Mouse (Mus musculus): Measurements from ENCODE around the gene Ly6g6c.
"Not testable (repeated sequence)": the region's sequence is repeated elsewhere in the genome, so short reads cannot be mapped to it uniquely, and the experiment has no call there.

Ly6g6c gene

GRCm38 (mm10) chr17:35031880-35032279 lies 33.3 kb upstream of the Ly6g6c start:
- no peak for DNase-seq

- no peak for DNase-seq
Measured at GRCm38 (mm10) chr17:35032323-35032870, 32.8 kb upstream of the Ly6g6c start.

DNA sequence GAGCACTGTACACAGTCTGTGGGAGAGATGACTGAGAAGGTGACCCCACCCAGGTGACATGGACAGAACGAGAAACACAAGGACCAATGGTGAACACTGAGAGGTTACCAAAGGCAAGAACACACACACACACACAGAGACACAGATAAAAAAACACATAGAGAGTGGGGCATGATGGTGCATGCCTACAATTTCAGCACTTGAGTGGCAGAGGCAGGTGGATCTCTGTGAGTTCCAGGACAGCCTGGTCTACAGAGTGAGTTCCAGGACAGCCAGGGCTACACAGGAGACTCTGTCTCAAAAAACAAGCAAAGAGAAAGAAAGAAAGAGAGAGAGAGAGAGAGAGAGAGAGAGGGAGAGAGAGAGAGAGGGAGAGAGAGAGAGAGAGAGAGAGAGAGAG lies 31.5 kb upstream of the Ly6g6c start:
- not testable (repeated sequence) for DNase-seq

- no peak for DNase-seq
Measured at GRCm38 (mm10) chr17:35034896-35035295, 30.3 kb upstream of the Ly6g6c start.

DNA sequence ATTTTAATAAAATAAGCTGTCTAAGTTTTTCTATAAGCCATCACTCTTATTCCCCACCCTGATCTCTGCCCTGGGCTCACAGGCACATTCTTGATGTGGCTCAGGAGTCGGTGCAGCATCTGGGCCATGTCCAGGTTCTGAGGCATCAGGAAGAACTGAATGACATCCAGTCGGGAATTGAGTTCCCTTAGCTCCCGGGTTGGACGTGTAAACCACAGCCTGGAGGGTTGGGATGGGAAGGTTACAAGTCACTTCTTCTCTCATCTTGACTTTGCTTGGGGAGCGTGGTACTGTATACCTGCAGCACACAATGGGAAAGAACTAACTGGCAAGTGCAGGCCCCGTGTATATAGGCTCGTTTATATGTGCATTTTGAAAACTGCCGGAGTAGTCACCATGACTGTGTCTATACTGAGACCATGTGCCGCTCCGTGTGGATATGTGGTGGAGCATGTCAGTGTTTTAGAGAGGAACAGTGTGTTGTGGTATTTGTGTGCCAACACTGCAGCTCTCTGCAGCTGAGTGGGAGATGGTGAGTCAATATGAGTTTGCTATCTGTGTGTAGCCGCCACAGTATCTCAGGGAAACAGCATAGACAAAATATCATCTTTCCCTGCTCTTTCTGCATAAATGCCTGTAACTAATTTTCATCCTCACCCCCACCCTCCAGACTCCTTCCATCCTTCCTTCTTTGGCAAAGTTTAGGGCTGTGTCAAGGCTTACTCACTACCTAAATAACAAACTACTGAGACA lies 25.9 kb upstream of the Ly6g6c start:
- DNase-seq: no peak

DNA sequence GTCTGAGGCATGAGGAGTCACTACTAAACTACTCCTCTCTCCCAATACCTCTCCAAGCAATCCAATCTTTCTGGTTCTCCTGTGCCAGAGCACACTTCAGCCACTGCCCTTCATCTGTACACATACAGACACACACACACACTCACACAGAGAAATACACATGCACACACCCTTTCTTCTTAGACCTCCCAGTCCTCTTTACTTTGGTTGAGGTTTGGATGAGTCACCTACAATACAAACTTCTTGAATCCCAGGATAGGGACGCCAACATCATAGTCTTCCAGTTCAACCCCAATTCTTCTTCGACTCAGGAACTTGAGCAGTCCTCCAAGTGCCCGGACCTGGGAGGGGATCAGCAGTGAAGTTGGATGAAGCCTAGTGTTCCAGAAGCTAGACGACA lies 21.4 kb upstream of the Ly6g6c start:
- DNase-seq: no peak

DNA sequence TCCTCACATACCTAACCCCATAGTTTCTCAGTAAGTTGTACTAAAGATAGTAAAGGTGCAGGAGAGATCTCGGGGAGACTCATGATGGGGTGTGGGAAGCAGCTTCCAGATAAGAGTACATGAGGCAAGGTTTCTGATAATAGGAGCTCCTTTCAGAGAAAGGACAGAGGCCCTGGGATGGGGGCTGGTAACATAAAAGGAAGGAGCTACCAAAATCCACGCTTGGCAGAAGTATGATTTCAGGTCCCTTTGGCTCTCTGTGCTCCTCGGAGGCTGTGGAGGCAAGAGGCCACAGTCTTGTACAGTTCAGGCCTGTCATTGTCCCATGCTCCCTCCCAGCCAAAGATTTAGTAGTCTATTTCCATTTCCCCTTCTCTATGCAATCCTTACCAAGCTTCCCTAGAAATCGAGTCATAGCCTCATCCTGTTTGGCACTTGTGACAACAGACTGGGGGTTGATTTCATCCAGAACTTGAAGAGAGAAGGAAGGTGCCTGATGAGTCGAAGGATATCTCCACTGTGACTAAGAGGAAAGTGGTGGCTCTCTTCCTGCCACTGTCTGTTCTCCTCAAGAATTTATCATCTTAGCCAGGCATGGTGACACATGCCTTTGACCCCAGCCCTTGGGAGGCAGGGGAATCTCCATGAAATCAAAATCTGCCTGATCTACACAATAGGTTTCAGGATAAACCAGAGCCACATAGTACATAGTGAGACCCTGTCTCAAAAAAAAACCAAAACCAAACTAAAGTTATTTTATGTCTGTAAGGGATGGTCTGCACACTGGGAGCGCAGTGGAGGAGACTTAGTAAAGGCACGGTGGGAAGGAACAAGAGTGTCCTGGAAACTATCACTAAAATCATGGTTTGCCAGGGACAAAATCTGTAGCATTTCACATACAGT lies 20.0 kb upstream of the Ly6g6c start:
- DNase-seq: no peak

DNA sequence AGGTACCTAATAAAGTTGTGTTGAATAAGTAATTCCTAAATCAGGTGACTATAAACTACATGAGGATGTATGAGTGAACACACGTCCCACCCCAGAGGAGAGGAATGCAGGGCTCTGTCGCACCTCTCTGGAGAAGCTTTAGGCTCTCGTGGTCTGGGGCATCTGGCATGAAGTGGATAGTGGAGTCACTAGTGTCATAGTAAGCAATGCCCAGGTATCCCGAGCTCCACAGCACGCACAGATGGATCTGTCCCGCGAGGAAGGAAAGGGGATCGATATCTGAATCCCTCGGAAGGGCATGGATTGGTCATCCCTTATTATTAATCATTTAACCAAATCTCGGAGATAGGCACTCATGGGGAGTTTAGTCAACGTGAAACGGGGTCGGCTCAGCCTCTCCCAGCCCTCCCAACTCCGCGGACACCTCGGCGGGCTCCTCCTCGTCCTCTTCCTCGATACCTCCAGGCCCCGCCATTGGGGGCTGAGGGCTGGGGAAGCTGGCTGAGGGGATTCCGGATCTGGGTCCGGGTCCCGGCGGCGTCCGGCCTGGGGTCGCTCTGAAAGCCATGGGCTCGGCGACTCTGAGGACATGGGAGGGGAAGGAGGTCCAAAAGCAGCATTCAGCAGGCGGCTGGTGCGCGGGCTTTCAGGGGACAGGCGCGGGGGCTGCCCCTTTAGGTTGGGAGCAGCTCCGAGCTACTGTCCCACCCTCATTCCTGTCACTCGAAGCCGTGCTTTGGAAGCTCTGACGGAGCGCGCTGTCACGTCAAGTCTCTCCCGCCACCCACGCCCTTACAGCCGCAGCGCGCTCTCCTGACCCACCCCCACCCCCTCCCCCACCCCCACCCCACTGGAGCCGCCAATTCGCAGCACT lies 19.1 kb upstream of the Ly6g6c start:
- DNase-seq: no peak

GRCm38 (mm10) chr17:35046681-35047455 lies 18.3 kb upstream of the Ly6g6c start, which contains the start of gene Msh5:
Gene Msh5, minus strand, starts transcription at chr17:35046745.
- peak; percentile 98 for DNase-seq

- DNase-seq: peak; percentile 67 to 89
Measured at GRCm38 (mm10) chr17:35047688-35048087, 17.5 kb upstream of the Ly6g6c start.

- DNase-seq: peak; percentile 33 to 42
Measured at GRCm38 (mm10) chr17:35048149-35048931, 16.8 kb upstream of the Ly6g6c start.

DNA sequence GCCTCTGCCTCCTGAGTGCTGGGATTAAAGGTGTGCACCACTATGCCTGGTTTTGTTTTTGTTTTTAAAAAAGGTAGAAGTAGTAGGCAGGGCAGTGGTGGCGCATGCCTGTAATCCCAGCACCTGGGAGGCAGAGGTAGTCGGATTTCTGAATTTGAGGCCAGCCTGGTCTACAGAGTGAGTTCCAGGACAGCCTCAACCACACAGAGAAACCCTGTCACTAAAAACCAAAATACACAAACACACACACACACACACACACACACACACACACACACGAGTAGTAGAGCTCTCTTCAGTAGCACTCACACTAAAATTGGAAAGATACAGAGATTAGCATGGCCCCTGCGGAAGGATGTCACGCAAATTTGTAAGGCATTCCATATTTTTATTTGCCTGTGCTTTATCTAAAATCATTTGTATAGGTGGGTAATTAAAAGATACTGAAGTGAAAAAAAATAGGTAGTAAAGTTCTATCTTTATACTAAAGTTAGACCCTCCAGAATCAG lies 16.2 kb upstream of the Ly6g6c start:
- DNase-seq: peak in 1 of 2 experiments; percentile 13

GRCm38 (mm10) chr17:35049561-35050016 lies 15.6 kb upstream of the Ly6g6c start, which contains the start of gene Clic1:
Gene Clic1, plus strand, starts transcription at chr17:35049966.
- DNase-seq: peak; percentile 54 to 74

GRCm38 (mm10) chr17:35050126-35050750 lies 14.9 kb upstream of the Ly6g6c start:
- peak; percentile 83 to 89 for DNase-seq

- peak; percentile 83 to 87 for DNase-seq
Measured at GRCm38 (mm10) chr17:35051156-35052086, 13.8 kb upstream of the Ly6g6c start.

DNA sequence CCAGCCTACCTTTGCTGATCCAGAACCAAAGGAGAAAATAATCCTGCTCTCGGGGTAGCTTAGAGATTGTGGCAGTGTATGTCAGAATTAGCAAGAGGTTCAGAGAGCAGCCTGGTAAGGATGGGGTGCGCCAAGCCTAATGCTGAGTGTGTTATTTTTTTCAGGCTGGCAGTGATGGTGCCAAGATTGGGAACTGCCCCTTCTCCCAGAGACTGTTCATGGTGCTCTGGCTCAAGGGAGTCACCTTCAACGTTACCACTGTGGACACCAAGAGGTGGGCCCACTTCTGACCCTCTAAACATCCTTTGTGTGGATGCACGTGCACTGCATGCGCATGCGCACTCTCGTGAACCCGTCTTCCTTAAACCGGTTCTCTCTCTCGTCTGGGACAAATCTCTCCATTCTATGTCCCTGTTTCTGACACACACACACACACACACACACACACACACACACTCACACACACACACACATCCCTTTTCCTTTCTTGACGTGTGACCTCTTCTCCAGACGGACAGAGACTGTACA lies 12.9 kb upstream of the Ly6g6c start:
- DNase-seq: no peak

GRCm38 (mm10) chr17:35055691-35056495 lies 9.3 kb upstream of the Ly6g6c start:
- DNase-seq: peak in 1 of 2 experiments; percentile 35

Data from kidney, postnatal 36 days (tissue).